Mouse (Mus musculus) limb, embryonic 14.5 days (tissue): ENCODE data around the gene Ptpn3. TPM values are rescaled to one million over a fixed set of nuclear protein-coding genes. Genes with fewer than 3 reads are reported as not detected.
"Not testable (repeated sequence)": the region's sequence is repeated elsewhere in the genome, so short reads cannot be mapped to it uniquely, and the experiment has no call there.

ENCODE experiments used
- ATAC-seq: fragments of 200-750 bp; cut with Nextera tagmentation; 2 replicates; pipeline ENCODE4 v1.8.0; 2017; ENCODE audit warnings: low read depth, moderate number of reproducible peaks, moderate TSS enrichment; ENCODE audit not compliant: low FRiP score
- DNase-seq: peaks from one replicate; pipeline ENCODE4 v3.0.0-alpha.2; 2015; ENCODE audit warnings: low spot score
- H3K27ac ChIP-seq: fragments of 300-500 bp; sonication (generic); replicated peaks from 2 replicates; pipeline ENCODE4 v1.5.1; 2014; ENCODE audit warnings: low read depth, mild to moderate bottlenecking, low read length, moderate library complexity, mixed read lengths
- H3K27me3 ChIP-seq: fragments of 300-500 bp; sonication (generic); 2 replicates; pipeline ENCODE4 v1.6.1; 2014; ENCODE audit warnings: low read length, mixed read lengths; ENCODE audit not compliant: control insufficient read depth, insufficient read depth
- H3K36me3 ChIP-seq: fragments of 300-500 bp; sonication (generic); 2 replicates; pipeline ENCODE4 v1.6.1; 2014; ENCODE audit warnings: mild to moderate bottlenecking, low read length, moderate library complexity, mixed read lengths; ENCODE audit not compliant: control insufficient read depth, insufficient read depth
- H3K4me1 ChIP-seq: fragments of 300-500 bp; sonication (generic); 2 replicates; pipeline ENCODE4 v1.6.1; 2014; ENCODE audit warnings: antibody characterized with exemption, low read length, mixed read lengths; ENCODE audit not compliant: control insufficient read depth, insufficient read depth
- H3K4me2 ChIP-seq: fragments of 300-500 bp; sonication (generic); replicated peaks from 2 replicates; pipeline ENCODE4 v1.6.1; 2014; ENCODE audit warnings: low read depth, mild to moderate bottlenecking, low read length, moderate library complexity; ENCODE audit not compliant: severe bottlenecking
- H3K4me3 ChIP-seq: fragments of 300-500 bp; sonication (generic); replicated peaks from 2 replicates; pipeline ENCODE4 v1.5.1; 2014; ENCODE audit warnings: low read length
- H3K9ac ChIP-seq: fragments of 300-500 bp; sonication (generic); 2 replicates; pipeline ENCODE4 v1.6.1; 2014; ENCODE audit warnings: mild to moderate bottlenecking, low read depth, low read length, moderate library complexity; ENCODE audit not compliant: severe bottlenecking
- H3K9me3 ChIP-seq: fragments of 300-500 bp; sonication (generic); 2 replicates; pipeline ENCODE4 v1.6.1; 2016; ENCODE audit warnings: low read length; ENCODE audit not compliant: control insufficient read depth
- POLR2A ChIP-seq: fragments of 200-500 bp; IDR thresholded peaks from 2 replicates; pipeline ENCODE4 v1.8.0; 2012; ENCODE audit warnings: inconsistent platforms, mild to moderate bottlenecking, moderate library complexity, borderline replicate concordance; ENCODE audit not compliant: insufficient read depth, insufficient read length; ENCODE audit errors: extremely low read depth
- WGBS: fragments of 180-500 bp; shearing (Covaris S2); extraction: QIAGEN DNeasy Blood & Tissue Kit; methylation state at CpG from one replicate; pipeline ENCODE4 v1.1.7; 2014; 5-methylcytosine and 5-hydroxymethylcytosine counted together
- polyA plus RNA-seq, 2 experiments: library from polyadenylated mRNA; depleted of rRNA in 1 of 2; stranded (reverse) in 1 of 2; unstranded in 1 of 2; fragments of >200 nt; fragmentation: Nextera tagmentation in 1 of 2; extraction: Ambion mirVana in 1 of 2; gene quantifications; 2 replicates each; pipeline versions ENCODE4 v1.2.1 to v1.2.3; 2012 to 2014

Gene Ptpn3
- polyA plus RNA-seq, 2 experiments, result 3.4 to 4.7 TPM

DNA sequence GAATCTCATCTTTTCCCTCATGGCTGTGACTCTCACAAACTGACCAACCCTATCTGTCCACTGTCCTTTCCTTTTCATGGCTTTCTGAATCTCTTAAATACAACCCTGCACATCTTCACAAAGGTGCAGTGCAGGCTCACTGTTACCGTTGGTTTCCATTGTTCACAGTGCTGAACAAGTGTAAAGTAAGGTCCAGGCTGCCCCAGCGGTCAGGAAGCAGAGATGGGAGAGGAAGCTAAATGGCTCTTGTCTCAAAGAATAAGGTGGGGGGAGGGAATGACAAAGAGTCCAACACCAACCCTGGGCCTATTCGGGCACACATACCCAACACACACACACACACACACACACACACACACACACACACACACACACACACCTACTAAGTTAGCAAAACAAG lies 24.0 kb downstream of the Ptpn3 start:
- H3K9me3 ChIP-seq, result no peaks in the 10 kb centered on the region

DNA sequence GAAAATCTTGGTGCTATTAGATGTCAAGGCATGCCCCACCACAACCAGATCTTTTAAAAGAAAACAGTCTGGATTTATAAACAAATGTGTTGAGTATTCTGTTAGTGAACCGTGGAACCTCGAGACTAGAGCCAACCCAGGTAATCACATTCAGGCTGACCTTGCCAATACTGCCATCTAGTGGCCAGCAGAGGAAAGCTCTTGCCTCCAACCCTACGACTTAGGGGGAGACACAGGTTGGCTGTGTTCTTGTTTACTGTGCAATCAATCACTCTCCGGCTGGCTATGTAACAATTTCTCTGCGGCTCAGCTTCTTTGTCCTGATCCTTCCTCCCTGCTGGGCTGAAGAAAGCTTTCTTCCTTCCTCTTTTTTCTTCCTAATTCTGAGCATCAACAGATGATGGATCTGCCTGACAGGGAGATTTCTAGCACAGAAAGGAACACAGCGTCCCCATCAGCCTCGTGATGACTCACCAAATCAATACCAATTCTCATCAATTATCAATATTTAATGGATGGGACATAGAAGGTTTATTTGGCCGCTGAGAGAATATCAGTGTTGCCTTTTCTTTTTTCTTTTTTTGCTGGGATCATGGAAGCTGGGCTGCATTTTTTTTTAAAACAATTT lies 26.4 kb downstream of the Ptpn3 start:
- no peaks in the 10 kb centered on the region for H3K36me3 ChIP-seq
- peak; percentile 69 for ATAC-seq
- no peak overlapping the region for H3K27ac ChIP-seq
- 7% methylated on average over 8 of the region's 8 CpGs for WGBS
- H3K9me3 ChIP-seq, result no peaks in the 10 kb centered on the region
- no peaks in the 10 kb centered on the region for H3K27me3 ChIP-seq
- H3K4me3 ChIP-seq, result no peak overlapping the region
- no peak overlapping the region for H3K9ac ChIP-seq
- no peak overlapping the region for H3K4me2 ChIP-seq
- no peak for TF ChIP-seq POLR2A
- H3K4me1 ChIP-seq, result peaks cover 10% of the 10 kb centered on the region
- peak; percentile 83 for DNase-seq

More for the DNA sequence above, 24.0 kb downstream of the Ptpn3 start:
- DNase-seq (no peak), ATAC-seq (no peak)
- H3K36me3 ChIP-seq, result no peaks in the 10 kb centered on the region
- H3K4me3 ChIP-seq, result no peak overlapping the region
- H3K9ac ChIP-seq, result no peak overlapping the region
- 83% methylated on average over 3 of the region's 3 CpGs for WGBS
- no peaks in the 10 kb centered on the region for H3K27me3 ChIP-seq
- peaks cover 10% of the 10 kb centered on the region for H3K4me1 ChIP-seq
- H3K27ac ChIP-seq, result no peak overlapping the region
- no peak overlapping the region for H3K4me2 ChIP-seq
- TF ChIP-seq POLR2A, result no peak

DNA sequence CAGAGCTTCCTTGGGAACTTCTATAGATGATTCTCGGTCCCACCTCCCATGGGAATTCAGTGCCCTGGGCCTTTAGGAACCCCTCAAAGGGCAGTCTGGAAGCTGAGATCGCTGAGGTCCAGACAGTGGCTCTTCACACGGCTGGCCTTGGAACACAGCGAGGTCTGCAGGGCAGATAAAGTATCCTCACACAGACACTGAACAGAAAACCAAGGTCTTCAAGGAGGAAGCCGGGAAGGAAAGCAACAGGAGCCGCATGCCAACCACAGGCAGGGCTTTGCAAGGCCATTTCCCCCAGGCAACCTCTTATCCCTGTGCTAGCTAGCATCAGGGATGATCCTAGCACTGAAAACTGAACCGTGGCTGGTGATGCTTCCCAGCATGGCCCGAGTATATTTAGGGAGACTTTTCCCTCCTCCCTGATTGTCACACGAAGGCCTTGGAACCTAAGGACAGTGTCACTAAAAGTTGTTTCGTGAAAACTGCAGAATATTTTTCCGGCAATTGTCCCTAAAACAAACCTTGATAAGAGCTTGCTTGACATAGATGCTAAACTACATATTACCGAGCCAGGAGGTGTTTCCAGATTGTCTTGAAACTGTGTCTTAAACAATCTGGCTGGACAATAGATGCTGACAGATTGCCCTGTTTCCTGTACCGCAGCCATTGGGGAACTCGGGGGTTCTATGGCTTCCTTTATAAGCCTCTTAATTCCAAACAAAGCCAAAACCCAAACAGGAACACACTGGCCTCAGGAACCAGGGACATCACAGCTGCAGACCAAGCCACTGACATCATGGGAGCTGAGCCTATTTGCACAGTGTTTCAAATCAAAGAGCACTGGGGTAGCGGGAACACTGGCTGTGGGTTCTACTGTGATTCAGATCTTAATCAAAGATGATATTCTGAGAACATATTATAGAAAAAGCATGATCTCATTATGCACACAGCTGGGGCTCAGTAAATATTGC lies 27.8 kb downstream of the Ptpn3 start:
- Histone ChIP-seq H3K9me3 (no peaks in the 10 kb centered on the region), H3K27me3 (no peaks in the 10 kb centered on the region), H3K4me1 (peaks cover 3% of the 10 kb centered on the region; the same call in 1 of the 2 replicates), H3K9ac (no peak overlapping the region), H3K4me2 (no peak overlapping the region), H3K36me3 (no peaks in the 10 kb centered on the region), H3K4me3 (no peak overlapping the region), H3K27ac (no peak overlapping the region)
- DNase-seq, result no peak
- no peak for TF ChIP-seq POLR2A
- ATAC-seq, result no peak
- WGBS, result 63% methylated on average over 15 of the region's 15 CpGs

DNA sequence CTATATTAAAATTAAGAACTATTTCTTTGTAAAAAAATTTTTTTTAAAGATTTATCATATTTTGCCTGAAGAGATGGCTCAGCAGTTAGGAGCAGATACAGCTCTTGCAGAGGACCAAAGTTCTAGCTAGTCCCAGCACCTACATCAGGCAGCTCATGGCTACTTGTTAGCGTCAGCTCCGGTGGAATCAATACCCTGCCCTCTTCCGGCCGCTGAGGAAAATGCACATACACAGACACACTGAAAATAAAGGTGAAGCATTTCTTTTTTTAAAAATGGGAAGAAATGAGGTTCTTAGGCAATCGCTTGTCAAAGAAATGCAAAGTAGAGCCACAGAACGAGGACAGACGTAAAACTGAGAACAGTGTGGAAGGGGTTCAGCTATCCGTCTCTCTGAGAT lies 30.6 kb downstream of the Ptpn3 start:
- H3K27ac ChIP-seq, result no peak overlapping the region
- no peak overlapping the region for H3K4me3 ChIP-seq
- 74% methylated on average over 8 of the region's 8 CpGs for WGBS
- no peak for DNase-seq
- no peak overlapping the region for H3K4me2 ChIP-seq
- no peaks in the 10 kb centered on the region for H3K4me1 ChIP-seq
- no peaks in the 10 kb centered on the region for H3K9me3 ChIP-seq
- no peaks in the 10 kb centered on the region for H3K36me3 ChIP-seq
- TF ChIP-seq POLR2A, result no peak
- no peak for ATAC-seq
- H3K27me3 ChIP-seq, result no peaks in the 10 kb centered on the region
- no peak overlapping the region for H3K9ac ChIP-seq

DNA sequence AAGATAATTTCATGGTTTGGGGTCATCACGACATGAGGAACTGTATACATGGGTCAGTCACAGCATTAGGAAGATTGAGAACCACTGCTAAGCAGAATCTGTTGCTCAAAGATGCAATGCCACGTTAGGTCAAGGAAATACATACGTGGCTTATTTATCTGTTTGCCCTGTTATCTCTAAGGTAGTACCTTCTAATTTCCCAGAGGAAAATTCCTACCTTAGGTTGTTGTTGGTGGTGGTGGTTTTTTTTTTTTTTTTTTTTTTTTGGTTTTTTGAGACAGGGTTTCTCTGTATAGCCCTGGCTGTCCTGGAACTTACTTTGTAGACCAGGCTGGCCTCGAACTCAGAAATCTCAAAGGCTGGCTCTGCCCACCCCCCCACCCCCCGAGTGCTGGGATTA lies 31.1 kb downstream of the Ptpn3 start:
- H3K4me2 ChIP-seq, H3K4me1 ChIP-seq, ATAC-seq, H3K27me3 ChIP-seq, H3K9ac ChIP-seq, DNase-seq, H3K27ac ChIP-seq, H3K36me3 ChIP-seq, H3K4me3 ChIP-seq, H3K9me3 ChIP-seq: not testable (repeated sequence)
- 90% methylated on average over 5 of the region's 5 CpGs for WGBS
